Mouse (Mus musculus): Measurements from ENCODE around the gene Rpusd2. TPM values are rescaled to one million over a fixed set of nuclear protein-coding genes. Genes with fewer than 3 reads are reported as not detected.

Gene Rpusd2
- polyA plus RNA-seq, 2 experiments = 3.6 to 6.0 TPM

DNA sequence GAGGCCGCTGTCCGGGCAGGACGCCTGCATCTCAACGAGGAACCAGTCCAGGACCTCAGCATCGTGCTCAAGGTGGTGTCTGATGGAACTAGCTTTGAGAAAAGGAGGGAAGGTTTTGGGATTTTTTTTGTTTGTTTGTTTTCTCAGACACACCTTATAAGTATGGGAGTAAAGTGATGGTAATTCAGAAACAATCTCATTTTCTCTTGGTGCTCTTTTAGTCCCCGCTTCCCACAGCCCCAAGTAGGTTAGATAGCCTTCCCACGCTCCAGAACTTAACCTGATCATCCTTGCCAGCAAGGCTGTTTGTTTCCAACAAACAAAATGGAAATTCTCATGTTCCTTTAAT lies 781 bp downstream of the Rpusd2 start:
- DNase-seq (ENCODE audit: low spot score) (no peak), ATAC-seq (ENCODE audit: low FRiP score, low read depth) (no peak)
- H3K4me3 ChIP-seq (replicated peaks; ENCODE audit: low read length) = peak overlapping the region; percentile 94
- no peaks in the 10 kb centered on the region for H3K9me3 ChIP-seq (ENCODE audit: control insufficient read depth, low read length)
- H3K4me1 ChIP-seq (ENCODE audit: control insufficient read depth, insufficient read depth, low read length) = peaks cover 8% of the 10 kb centered on the region
- 10% methylated on average over 7 of the region's 7 CpGs for WGBS
- H3K9ac ChIP-seq (ENCODE audit: low read depth, low read length, severe bottlenecking) = peak overlapping the region; percentile 79
- H3K27me3 ChIP-seq (ENCODE audit: control insufficient read depth, insufficient read depth, low read length) = no peaks in the 10 kb centered on the region
- 0 out of 2 replicates have a peak overlapping the region, but pooled peaks have one; percentile 83 for H3K27ac ChIP-seq (replicated peaks; ENCODE audit: low read depth, low read length)
- H3K4me2 ChIP-seq (replicated peaks; ENCODE audit: low read depth, low read length, severe bottlenecking) = peak overlapping the region; percentile 67
- peaks cover 27% of the 10 kb centered on the region for H3K36me3 ChIP-seq (ENCODE audit: control insufficient read depth, insufficient read depth, low read length)
- no peak for TF ChIP-seq POLR2A (IDR thresholded peaks at IDR 0.05; ENCODE audit: borderline replicate concordance, extremely low read depth, insufficient read depth, insufficient read length)

- ATAC-seq (ENCODE audit: low FRiP score, low read depth) (no peak), DNase-seq (ENCODE audit: low spot score) (peak; percentile 44)
- Histone ChIP-seq H3K27me3 (ENCODE audit: control insufficient read depth, insufficient read depth, low read length) (no peaks in the 10 kb centered on the region), H3K4me1 (ENCODE audit: control insufficient read depth, insufficient read depth, low read length) (no peaks in the 10 kb centered on the region; the same call in 1 of the 2 replicates), H3K9ac (ENCODE audit: low read depth, low read length, severe bottlenecking) (no peak overlapping the region), H3K4me2 (replicated peaks; ENCODE audit: low read depth, low read length, severe bottlenecking) (no peak overlapping the region), H3K4me3 (replicated peaks; ENCODE audit: low read length) (no peak overlapping the region), H3K9me3 (ENCODE audit: control insufficient read depth, low read length) (no peaks in the 10 kb centered on the region), H3K27ac (replicated peaks; ENCODE audit: low read depth, low read length) (no peak overlapping the region), H3K36me3 (ENCODE audit: control insufficient read depth, insufficient read depth, low read length) (peaks cover 27% of the 10 kb centered on the region)
- TF ChIP-seq POLR2A (IDR thresholded peaks at IDR 0.05; ENCODE audit: borderline replicate concordance, extremely low read depth, insufficient read depth, insufficient read length) = no peak
- WGBS = 44% methylated on average over 4 of the region's 4 CpGs
These were observed 6.3 kb downstream of the Rpusd2 start for GRCm38 (mm10) chr2:119040882-119041281.

- ATAC-seq (ENCODE audit: low FRiP score, low read depth) (no peak), DNase-seq (ENCODE audit: low spot score) (no peak)
These were observed 10.6 kb downstream of the Rpusd2 start for GRCm38 (mm10) chr2:119045163-119045562.

GRCm38 (mm10) chr2:119046649-119047611 lies 12.3 kb downstream of the Rpusd2 start, which contains the start of gene Knl1:
Gene Knl1, plus strand, starts transcription at chr2:119047119.
- Histone ChIP-seq H3K36me3 (ENCODE audit: control insufficient read depth, insufficient read depth, low read length) (no peaks in the 10 kb centered on the region), H3K4me3 (replicated peaks; ENCODE audit: low read length) (peak within 1 kb of the TSS; percentile 87), H3K4me1 (ENCODE audit: control insufficient read depth, insufficient read depth, low read length) (no peaks in the 10 kb centered on the region; the same call in 1 of the 2 replicates), H3K9me3 (ENCODE audit: control insufficient read depth, low read length) (no peaks in the 10 kb centered on the region), H3K9ac (ENCODE audit: low read depth, low read length, severe bottlenecking) (peak within 1 kb of the TSS; percentile 74), H3K4me2 (replicated peaks; ENCODE audit: low read depth, low read length, severe bottlenecking) (peak within 1 kb of the TSS; percentile 60), H3K27me3 (ENCODE audit: control insufficient read depth, insufficient read depth, low read length) (no peaks in the 10 kb centered on the region), H3K27ac (replicated peaks; ENCODE audit: low read depth, low read length) (peak within 1 kb of the TSS; percentile 93)
- under 1% methylated on average over 64 of the region's 77 CpGs for WGBS
- ATAC-seq (ENCODE audit: low FRiP score, low read depth) = peak; percentile 95
- peak; percentile 96 for DNase-seq (ENCODE audit: low spot score)
- peak; percentile 45; the same call in 1 of the 2 replicates for TF ChIP-seq POLR2A (IDR thresholded peaks at IDR 0.05; ENCODE audit: borderline replicate concordance, extremely low read depth, insufficient read depth, insufficient read length)

More at GRCm38 (mm10) chr2:119045163-119045562, 10.6 kb downstream of the Rpusd2 start:
- H3K4me1 ChIP-seq (ENCODE audit: control insufficient read depth, insufficient read depth, low read length) = no peaks in the 10 kb centered on the region; the same call in 1 of the 2 replicates
- WGBS = 65% methylated on average over 2 of the region's 2 CpGs
- H3K36me3 ChIP-seq (ENCODE audit: control insufficient read depth, insufficient read depth, low read length) = no peaks in the 10 kb centered on the region
- H3K4me3 ChIP-seq (replicated peaks; ENCODE audit: low read length) = no peak overlapping the region
- no peaks in the 10 kb centered on the region for H3K9me3 ChIP-seq (ENCODE audit: control insufficient read depth, low read length)
- H3K4me2 ChIP-seq (replicated peaks; ENCODE audit: low read depth, low read length, severe bottlenecking) = no peak overlapping the region
- no peak for TF ChIP-seq POLR2A (IDR thresholded peaks at IDR 0.05; ENCODE audit: borderline replicate concordance, extremely low read depth, insufficient read depth, insufficient read length)
- no peak overlapping the region for H3K27ac ChIP-seq (replicated peaks; ENCODE audit: low read depth, low read length)
- no peak overlapping the region for H3K9ac ChIP-seq (ENCODE audit: low read depth, low read length, severe bottlenecking)
- no peaks in the 10 kb centered on the region for H3K27me3 ChIP-seq (ENCODE audit: control insufficient read depth, insufficient read depth, low read length)

DNA sequence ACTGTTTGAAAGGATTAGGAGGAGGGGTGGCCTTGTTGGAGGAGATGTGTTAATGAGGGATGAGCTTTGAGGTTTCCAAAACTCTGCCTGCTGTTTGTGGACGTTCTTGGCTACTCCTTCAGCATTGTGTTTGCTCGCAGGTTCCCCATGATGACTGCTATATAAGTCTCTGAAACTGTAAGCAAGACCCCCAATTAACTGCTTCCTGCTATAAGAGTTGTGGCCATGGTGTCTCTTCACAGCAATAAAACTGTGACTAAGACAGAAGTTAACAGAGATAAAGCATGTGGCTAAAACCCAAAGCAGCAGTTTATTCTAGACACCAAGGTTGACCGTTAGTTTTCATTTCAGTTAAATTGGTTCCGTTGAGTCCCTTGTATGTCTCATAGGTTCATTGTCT lies 13.3 kb downstream of the Rpusd2 start:
- Histone ChIP-seq H3K36me3 (ENCODE audit: control insufficient read depth, insufficient read depth, low read length) (no peaks in the 10 kb centered on the region), H3K27me3 (ENCODE audit: control insufficient read depth, insufficient read depth, low read length) (no peaks in the 10 kb centered on the region), H3K4me3 (replicated peaks; ENCODE audit: low read length) (peak overlapping the region; percentile 87), H3K4me2 (replicated peaks; ENCODE audit: low read depth, low read length, severe bottlenecking) (peak overlapping the region; percentile 60), H3K27ac (replicated peaks; ENCODE audit: low read depth, low read length) (no peak overlapping the region), H3K9ac (ENCODE audit: low read depth, low read length, severe bottlenecking) (peak overlapping the region; percentile 74), H3K9me3 (ENCODE audit: control insufficient read depth, low read length) (no peaks in the 10 kb centered on the region), H3K4me1 (ENCODE audit: control insufficient read depth, insufficient read depth, low read length) (no peaks in the 10 kb centered on the region; the same call in 1 of the 2 replicates)
- DNase-seq (ENCODE audit: low spot score) (no peak), ATAC-seq (ENCODE audit: low FRiP score, low read depth) (no peak)
- 16% methylated on average over 4 of the region's 4 CpGs for WGBS
- no peak for TF ChIP-seq POLR2A (IDR thresholded peaks at IDR 0.05; ENCODE audit: borderline replicate concordance, extremely low read depth, insufficient read depth, insufficient read length)

All from limb, embryonic 14.5 days (tissue).